Mouse (Mus musculus): Measurements from ENCODE around the gene Gm20662. TPM values are rescaled to one million over a fixed set of nuclear protein-coding genes. Genes with fewer than 3 reads are reported as not detected.

Gm20662 gene
- polyA plus RNA-seq, 2 experiments = 0.76 to 6.8 TPM

GRCm38 (mm10) chr9:107961351-107961762 lies 34.8 kb upstream of the Gm20662 start:
- no peak overlapping the region for H3K4me2 ChIP-seq (replicated peaks; ENCODE audit: low read depth, low read length, severe bottlenecking)
- 90% methylated on average over 10 of the region's 10 CpGs for WGBS
- ATAC-seq (ENCODE audit: low FRiP score, low read depth) (no peak), DNase-seq (ENCODE audit: low spot score) (no peak)
- no peaks in the 10 kb centered on the region for H3K27me3 ChIP-seq (ENCODE audit: control insufficient read depth, insufficient read depth, low read length)
- no peaks in the 10 kb centered on the region for H3K9me3 ChIP-seq (ENCODE audit: control insufficient read depth, low read length)
- H3K4me1 ChIP-seq (ENCODE audit: control insufficient read depth, insufficient read depth, low read length) = no peaks in the 10 kb centered on the region
- peaks cover 28% of the 10 kb centered on the region for H3K36me3 ChIP-seq (ENCODE audit: control insufficient read depth, insufficient read depth, low read length)
- no peak overlapping the region for H3K9ac ChIP-seq (ENCODE audit: low read depth, low read length, severe bottlenecking)
- no peak for TF ChIP-seq POLR2A (IDR thresholded peaks at IDR 0.05; ENCODE audit: borderline replicate concordance, extremely low read depth, insufficient read depth, insufficient read length)
- no peak overlapping the region for H3K27ac ChIP-seq (replicated peaks; ENCODE audit: low read depth, low read length)
- no peak overlapping the region for H3K4me3 ChIP-seq (replicated peaks; ENCODE audit: low read length)

GRCm38 (mm10) chr9:107961881-107962280 lies 34.3 kb upstream of the Gm20662 start:
- H3K9ac ChIP-seq (ENCODE audit: low read depth, low read length, severe bottlenecking) = no peak overlapping the region
- 50% methylated on average over 5 of the region's 5 CpGs for WGBS
- DNase-seq (ENCODE audit: low spot score) = no peak

DNA sequence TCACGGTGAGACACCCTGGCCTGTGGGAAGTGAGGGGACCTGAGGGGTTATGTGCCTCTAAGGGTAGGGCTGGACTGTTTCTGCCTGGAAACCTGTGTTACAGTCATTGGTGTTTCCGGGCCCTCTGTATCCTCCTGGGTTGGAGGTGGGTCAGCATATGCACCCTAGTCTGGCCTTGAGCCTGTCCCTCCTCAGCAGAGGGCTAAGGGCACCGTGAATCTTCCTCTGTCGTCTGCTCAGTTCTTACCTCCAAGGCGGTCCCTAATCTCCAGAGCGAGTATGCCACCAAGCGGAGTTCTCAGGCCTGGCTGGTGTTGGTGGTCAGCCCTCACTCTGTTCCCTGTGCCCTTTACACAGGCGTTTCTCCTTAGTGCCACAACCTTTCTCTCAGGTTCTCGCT lies 33.2 kb upstream of the Gm20662 start:
- no peak for TF ChIP-seq POLR2A (IDR thresholded peaks at IDR 0.05; ENCODE audit: borderline replicate concordance, extremely low read depth, insufficient read depth, insufficient read length)
- H3K4me2 ChIP-seq (replicated peaks; ENCODE audit: low read depth, low read length, severe bottlenecking) = no peak overlapping the region
- H3K27ac ChIP-seq (replicated peaks; ENCODE audit: low read depth, low read length) = no peak overlapping the region
- H3K27me3 ChIP-seq (ENCODE audit: control insufficient read depth, insufficient read depth, low read length) = no peaks in the 10 kb centered on the region
- H3K9ac ChIP-seq (ENCODE audit: low read depth, low read length, severe bottlenecking) = no peak overlapping the region
- no peak for ATAC-seq (ENCODE audit: low FRiP score, low read depth)
- no peaks in the 10 kb centered on the region for H3K4me1 ChIP-seq (ENCODE audit: control insufficient read depth, insufficient read depth, low read length)
- peaks cover 26% of the 10 kb centered on the region for H3K36me3 ChIP-seq (ENCODE audit: control insufficient read depth, insufficient read depth, low read length)
- no peak overlapping the region for H3K4me3 ChIP-seq (replicated peaks; ENCODE audit: low read length)
- H3K9me3 ChIP-seq (ENCODE audit: control insufficient read depth, low read length) = no peaks in the 10 kb centered on the region
- 90% methylated on average over 9 of the region's 9 CpGs for WGBS
- no peak for DNase-seq (ENCODE audit: low spot score)

More at GRCm38 (mm10) chr9:107961881-107962280, 34.3 kb upstream of the Gm20662 start:
- Histone ChIP-seq H3K4me3 (replicated peaks; ENCODE audit: low read length) (no peak overlapping the region), H3K27me3 (ENCODE audit: control insufficient read depth, insufficient read depth, low read length) (no peaks in the 10 kb centered on the region), H3K4me1 (ENCODE audit: control insufficient read depth, insufficient read depth, low read length) (no peaks in the 10 kb centered on the region), H3K9me3 (ENCODE audit: control insufficient read depth, low read length) (no peaks in the 10 kb centered on the region), H3K36me3 (ENCODE audit: control insufficient read depth, insufficient read depth, low read length) (peaks cover 31% of the 10 kb centered on the region), H3K4me2 (replicated peaks; ENCODE audit: low read depth, low read length, severe bottlenecking) (no peak overlapping the region), H3K27ac (replicated peaks; ENCODE audit: low read depth, low read length) (no peak overlapping the region)
- no peak for ATAC-seq (ENCODE audit: low FRiP score, low read depth)
- TF ChIP-seq POLR2A (IDR thresholded peaks at IDR 0.05; ENCODE audit: borderline replicate concordance, extremely low read depth, insufficient read depth, insufficient read length) = no peak

DNA sequence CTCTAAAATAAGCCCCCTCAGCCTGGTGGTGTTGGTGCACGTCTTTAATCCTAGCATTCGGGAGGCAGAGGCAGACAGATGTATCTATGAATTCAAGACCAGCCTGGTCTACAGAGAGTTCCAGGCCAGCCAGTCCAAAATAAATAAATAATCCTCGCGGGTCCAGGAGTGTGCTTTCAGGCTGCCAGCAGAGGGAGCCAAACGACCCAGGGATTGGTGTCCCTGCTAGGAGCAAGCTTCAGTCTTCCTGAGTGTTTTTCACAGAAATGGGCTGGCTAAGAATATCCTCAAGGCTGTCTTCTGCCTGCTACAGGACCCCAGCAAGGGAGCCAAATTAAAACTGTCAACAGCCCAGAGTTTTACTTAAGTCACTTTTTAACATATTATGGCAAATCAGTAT lies 32.4 kb upstream of the Gm20662 start:
- Histone ChIP-seq H3K4me3 (replicated peaks; ENCODE audit: low read length) (no peak overlapping the region), H3K27me3 (ENCODE audit: control insufficient read depth, insufficient read depth, low read length) (no peaks in the 10 kb centered on the region), H3K9me3 (ENCODE audit: control insufficient read depth, low read length) (no peaks in the 10 kb centered on the region), H3K4me2 (replicated peaks; ENCODE audit: low read depth, low read length, severe bottlenecking) (no peak overlapping the region), H3K27ac (replicated peaks; ENCODE audit: low read depth, low read length) (no peak overlapping the region), H3K36me3 (ENCODE audit: control insufficient read depth, insufficient read depth, low read length) (peaks cover 30% of the 10 kb centered on the region), H3K4me1 (ENCODE audit: control insufficient read depth, insufficient read depth, low read length) (no peaks in the 10 kb centered on the region), H3K9ac (ENCODE audit: low read depth, low read length, severe bottlenecking) (no peak overlapping the region)
- ATAC-seq (ENCODE audit: low FRiP score, low read depth) (peak; percentile 77; the same call in 1 of the 2 replicates), DNase-seq (ENCODE audit: low spot score) (peak; percentile 94)
- 0 out of 2 replicates have a peak, but pooled peaks have one; percentile 30 for TF ChIP-seq POLR2A (IDR thresholded peaks at IDR 0.05; ENCODE audit: borderline replicate concordance, extremely low read depth, insufficient read depth, insufficient read length)
- 19% methylated on average over 5 of the region's 5 CpGs for WGBS

DNA sequence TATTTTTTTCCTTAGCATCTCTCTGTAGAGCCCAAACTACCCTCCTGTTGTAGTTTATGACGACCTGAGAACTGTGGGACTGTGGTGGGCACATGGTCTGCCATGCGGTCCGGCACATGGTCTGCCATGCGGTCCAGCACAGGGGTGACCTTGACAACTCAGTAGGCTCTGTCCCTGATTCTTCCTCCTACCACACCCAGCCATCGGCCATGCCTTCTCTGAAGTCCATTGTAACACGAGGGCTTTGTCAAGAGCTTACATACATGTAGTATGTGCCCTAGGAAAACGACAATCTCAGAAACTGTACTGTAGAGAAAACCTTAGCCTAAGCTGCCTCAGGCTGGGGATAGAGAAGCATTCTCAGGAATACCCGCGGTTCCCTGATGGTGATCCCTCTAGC lies 31.5 kb upstream of the Gm20662 start:
- no peak overlapping the region for H3K4me2 ChIP-seq (replicated peaks; ENCODE audit: low read depth, low read length, severe bottlenecking)
- 91% methylated on average over 9 of the region's 9 CpGs for WGBS
- no peaks in the 10 kb centered on the region for H3K4me1 ChIP-seq (ENCODE audit: control insufficient read depth, insufficient read depth, low read length)
- H3K27me3 ChIP-seq (ENCODE audit: control insufficient read depth, insufficient read depth, low read length) = no peaks in the 10 kb centered on the region
- DNase-seq (ENCODE audit: low spot score) (no peak), ATAC-seq (ENCODE audit: low FRiP score, low read depth) (no peak)
- no peak overlapping the region for H3K9ac ChIP-seq (ENCODE audit: low read depth, low read length, severe bottlenecking)
- H3K36me3 ChIP-seq (ENCODE audit: control insufficient read depth, insufficient read depth, low read length) = peaks cover 32% of the 10 kb centered on the region
- no peak overlapping the region for H3K27ac ChIP-seq (replicated peaks; ENCODE audit: low read depth, low read length)
- TF ChIP-seq POLR2A (IDR thresholded peaks at IDR 0.05; ENCODE audit: borderline replicate concordance, extremely low read depth, insufficient read depth, insufficient read length) = no peak
- no peaks in the 10 kb centered on the region for H3K9me3 ChIP-seq (ENCODE audit: control insufficient read depth, low read length)
- no peak overlapping the region for H3K4me3 ChIP-seq (replicated peaks; ENCODE audit: low read length)

- no peak overlapping the region for H3K4me3 ChIP-seq (replicated peaks; ENCODE audit: low read length)
These were observed 29.5 kb upstream of the Gm20662 start for GRCm38 (mm10) chr9:107966676-107967075.

More at GRCm38 (mm10) chr9:107966676-107967075, 29.5 kb upstream of the Gm20662 start:
- no peak for ATAC-seq (ENCODE audit: low FRiP score, low read depth)
- no peak overlapping the region for H3K27ac ChIP-seq (replicated peaks; ENCODE audit: low read depth, low read length)
- H3K4me1 ChIP-seq (ENCODE audit: control insufficient read depth, insufficient read depth, low read length) = no peaks in the 10 kb centered on the region
- no peak for DNase-seq (ENCODE audit: low spot score)
- no peak overlapping the region for H3K9ac ChIP-seq (ENCODE audit: low read depth, low read length, severe bottlenecking)
- no peak overlapping the region for H3K4me2 ChIP-seq (replicated peaks; ENCODE audit: low read depth, low read length, severe bottlenecking)
- no peak for TF ChIP-seq POLR2A (IDR thresholded peaks at IDR 0.05; ENCODE audit: borderline replicate concordance, extremely low read depth, insufficient read depth, insufficient read length)
- peaks cover 26% of the 10 kb centered on the region for H3K36me3 ChIP-seq (ENCODE audit: control insufficient read depth, insufficient read depth, low read length)
- WGBS = 85% methylated on average over 10 of the region's 10 CpGs
- H3K27me3 ChIP-seq (ENCODE audit: control insufficient read depth, insufficient read depth, low read length) = no peaks in the 10 kb centered on the region
- no peaks in the 10 kb centered on the region for H3K9me3 ChIP-seq (ENCODE audit: control insufficient read depth, low read length)

All from limb, embryonic 14.5 days (tissue).